Mouse (Mus musculus): Measurements from ENCODE around the gene Smarcd2. TPM values are rescaled to one million over a fixed set of nuclear protein-coding genes. Genes with fewer than 3 reads are reported as not detected.
A peak's percentile ranks its signal among the peaks of the same experiment; 100 is the strongest.

The Smarcd2 gene
- polyA plus RNA-seq, 1 experiment from 2014 or later, result 14.2 TPM

- Histone ChIP-seq H3K4me2 (peak within 1 kb of the TSS; percentile 77), H3K27ac (peak within 1 kb of the TSS; percentile 95), H3K36me3 (ENCODE audit: poor library complexity, severe bottlenecking) (peaks cover 20% of the 10 kb centered on the region), H3K9ac (peak within 1 kb of the TSS; percentile 96), H3K4me1 (peaks cover 41% of the 10 kb centered on the region), H3K4me3 (peak within 1 kb of the TSS; percentile 90), H3K27me3 (no peaks in the 10 kb centered on the region), H3K9me3 (replicated peaks) (no peaks in the 10 kb centered on the region)
- under 1% methylated on average over 46 of the region's 46 CpGs for WGBS
- peak; percentile 97 for ATAC-seq
Measured at GRCm38 (mm10) chr11:106215927-106216729, 56.6 kb downstream of the Smarcd2 start, which contains the start of gene Ccdc47. TSS of gene Ccdc47 (minus strand) at chr11:106216344.

- Histone ChIP-seq H3K27me3 (no peaks in the 10 kb centered on the region), H3K27ac (peak overlapping the region; percentile 95; the same call in 1 of the 2 replicates), H3K36me3 (ENCODE audit: poor library complexity, severe bottlenecking) (peaks cover 26% of the 10 kb centered on the region), H3K4me2 (peak overlapping the region; percentile 77), H3K4me3 (peak overlapping the region; percentile 90), H3K4me1 (peaks cover 37% of the 10 kb centered on the region), H3K9ac (peak overlapping the region; percentile 96), H3K9me3 (replicated peaks) (no peaks in the 10 kb centered on the region)
- 36% methylated on average over 7 of the region's 7 CpGs for WGBS
- ATAC-seq, result no peak
Measured at GRCm38 (mm10) chr11:106215450-106215859, 57.3 kb downstream of the Smarcd2 start.

GRCm38 (mm10) chr11:106214856-106215255, 57.9 kb downstream of the Smarcd2 start:
- ATAC-seq, result no peak

More at GRCm38 (mm10) chr11:106214856-106215255, 57.9 kb downstream of the Smarcd2 start:
- Histone ChIP-seq H3K36me3 (ENCODE audit: poor library complexity, severe bottlenecking) (peaks cover 32% of the 10 kb centered on the region), H3K27me3 (no peaks in the 10 kb centered on the region), H3K9me3 (replicated peaks) (no peaks in the 10 kb centered on the region), H3K27ac (no peak overlapping the region), H3K4me1 (peaks cover 33% of the 10 kb centered on the region), H3K9ac (peak overlapping the region; percentile 96; the same call in 1 of the 2 replicates), H3K4me3 (peak overlapping the region; percentile 90), H3K4me2 (peak overlapping the region; percentile 77)
- WGBS, result 92% methylated on average over 5 of the region's 5 CpGs

Other genes with a start within 250 kb of the Smarcd2 start
- 82.1 and 99.4 TPM in 2 replicates for gene Dcaf7, start 236.1 kb downstream of the Smarcd2 start, polyA plus RNA-seq (2015; fragmentation: Nextera tagmentation; extraction: Ambion mirVana)
- gene Taco1, start 206.9 kb downstream of the Smarcd2 start, polyA plus RNA-seq (2015; fragmentation: Nextera tagmentation; extraction: Ambion mirVana), result 8.9 and 9.6 TPM in 2 replicates
- 9.5 and 11.9 TPM in 2 replicates for gene Map3k3, start 188.4 kb downstream of the Smarcd2 start, polyA plus RNA-seq (2015; fragmentation: Nextera tagmentation; extraction: Ambion mirVana)
- not detected in 2 replicates for gene Gm10840, start 112.1 kb downstream of the Smarcd2 start, polyA plus RNA-seq (2015; fragmentation: Nextera tagmentation; extraction: Ambion mirVana)
- gene Limd2, start 112.1 kb downstream of the Smarcd2 start, polyA plus RNA-seq (2015; fragmentation: Nextera tagmentation; extraction: Ambion mirVana), result 253 and 279 TPM in 2 replicates
- 33.4 and 33.5 TPM in 2 replicates for gene Strada, start 70.8 kb downstream of the Smarcd2 start, polyA plus RNA-seq (2015; fragmentation: Nextera tagmentation; extraction: Ambion mirVana)
- gene Ccdc47, start 56.6 kb downstream of the Smarcd2 start, polyA plus RNA-seq (2015; fragmentation: Nextera tagmentation; extraction: Ambion mirVana), result 78.6 and 83.9 TPM in 2 replicates
- gene Ddx42, start 56.0 kb downstream of the Smarcd2 start, polyA plus RNA-seq (2015; fragmentation: Nextera tagmentation; extraction: Ambion mirVana), result 93.0 and 102 TPM in 2 replicates
- 46.4 and 52.7 TPM in 2 replicates for gene Ftsj3, start 16.9 kb downstream of the Smarcd2 start, polyA plus RNA-seq (2015; fragmentation: Nextera tagmentation; extraction: Ambion mirVana)
- gene Psmc5, start 16.8 kb downstream of the Smarcd2 start, polyA plus RNA-seq (2015; fragmentation: Nextera tagmentation; extraction: Ambion mirVana), result 322 and 348 TPM in 2 replicates
- gene Tcam1, start 3.7 kb upstream of the Smarcd2 start, polyA plus RNA-seq (2015; fragmentation: Nextera tagmentation; extraction: Ambion mirVana), result 0.10 and 0.14 TPM in 2 replicates
- not detected in 2 replicates for gene Gh, start 28.9 kb upstream of the Smarcd2 start, polyA plus RNA-seq (2015; fragmentation: Nextera tagmentation; extraction: Ambion mirVana)
- 0.27 and 0.49 TPM in 2 replicates for gene Cd79b, start 41.8 kb upstream of the Smarcd2 start, polyA plus RNA-seq (2015; fragmentation: Nextera tagmentation; extraction: Ambion mirVana)
- 0.04 TPM in 1 of 2 replicates, not detected in the other for gene Scn4a, start 80.3 kb upstream of the Smarcd2 start, polyA plus RNA-seq (2015; fragmentation: Nextera tagmentation; extraction: Ambion mirVana)
- not detected in 2 replicates for gene Prr29, start 92.5 kb upstream of the Smarcd2 start, polyA plus RNA-seq (2015; fragmentation: Nextera tagmentation; extraction: Ambion mirVana)
- 10.3 and 11.6 TPM in 2 replicates for gene Icam2, start 115.1 kb upstream of the Smarcd2 start, polyA plus RNA-seq (2015; fragmentation: Nextera tagmentation; extraction: Ambion mirVana)
- 5.6 and 6.3 TPM in 2 replicates for gene Ern1, start 214.9 kb upstream of the Smarcd2 start, polyA plus RNA-seq (2015; fragmentation: Nextera tagmentation; extraction: Ambion mirVana)